Mouse (Mus musculus): ENCODE measurements around the gene Elovl7.

GRCm38 (mm10) chr13:108184743-108185255 lies 29.4 kb upstream of the Elovl7 start:
- no peak for TF ChIP-seq MAFK (IDR thresholded peaks at IDR 0.05; ENCODE audit: insufficient read depth, low read depth, low read length)
- TF ChIP-seq ZNF384 (IDR thresholded peaks at IDR 0.05; ENCODE audit: low read depth, low read length) = no peak
